Mouse (Mus musculus) small intestine, adult 2 months (tissue): ENCODE data around the gene Pkn1.

ENCODE experiments used
- CTCF ChIP-seq: fragments of 200-500 bp; IDR thresholded peaks from 2 replicates; pipeline ENCODE4 v1.5.1; 2012; ENCODE audit warnings: low read depth, mild to moderate bottlenecking, control low read depth, inconsistent platforms, low read length, moderate library complexity, mixed read lengths; ENCODE audit not compliant: insufficient replicate concordance, insufficient read length; ENCODE audit errors: extremely low read depth
- POLR2A ChIP-seq: fragments of 200-500 bp; IDR thresholded peaks from 2 replicates; pipeline ENCODE4 v1.6.1; 2012; ENCODE audit warnings: low read depth, mild to moderate bottlenecking, control low read depth, inconsistent platforms, low read length, moderate library complexity

DNA sequence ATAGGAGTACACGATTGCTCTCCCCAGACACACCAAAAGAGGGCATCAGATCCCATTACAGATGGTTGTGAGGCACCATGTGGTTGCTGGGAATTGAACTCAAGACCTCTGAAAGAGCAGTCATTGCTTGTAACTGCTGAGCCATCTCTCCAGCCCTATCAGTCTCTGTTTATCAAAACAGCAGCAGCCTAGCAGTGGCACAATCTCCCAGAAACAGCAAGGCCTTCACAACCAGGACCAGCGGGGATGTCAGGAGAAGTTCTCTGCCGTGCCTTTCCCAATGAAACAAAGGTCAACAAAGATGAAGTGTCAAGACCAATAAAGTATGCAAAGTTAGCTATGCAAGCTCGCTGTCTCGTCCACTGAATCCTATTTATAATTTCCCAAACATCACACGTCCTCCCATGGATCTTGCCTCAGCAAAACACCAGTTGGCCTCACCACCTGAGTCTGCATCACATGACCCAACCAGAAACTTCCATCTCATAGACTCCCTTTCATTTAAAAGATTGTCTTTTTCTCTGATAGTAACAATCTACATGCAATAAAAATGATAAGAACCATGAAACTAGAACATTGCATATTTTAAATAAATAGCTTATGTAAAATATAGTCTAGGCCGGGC, 66.8 kb downstream of the Pkn1 start:
- TF ChIP-seq CTCF (no peak), POLR2A (no peak)
